Mouse (Mus musculus) intestine, embryonic 16.5 days (tissue): ENCODE measurements at regions not wholly inside any gene's neighbourhood (a gene's known extent, or its start where the extent isn't known, plus 50 kb on each side); places are given as distances from the start of the nearest gene placed in this dataset.

ENCODE experiments used
- ATAC-seq: fragments of 200-750 bp; cut with Nextera tagmentation; 2 replicates; pipeline ENCODE4 v1.8.0; 2017; ENCODE audit warnings: moderate TSS enrichment, moderate library complexity
- H3K27ac ChIP-seq: fragments of 300-500 bp; sonication (generic); 2 replicates; pipeline ENCODE4 v1.5.1; 2014; ENCODE audit warnings: mild to moderate bottlenecking, low read length
- H3K27me3 ChIP-seq: fragments of 300-500 bp; sonication (generic); replicated peaks from 2 replicates; pipeline ENCODE4 v1.6.1; 2014; ENCODE audit warnings: low read length, control low read depth, mixed read lengths; ENCODE audit not compliant: control insufficient read depth, insufficient read depth
- H3K36me3 ChIP-seq: fragments of 300-500 bp; sonication (generic); 2 replicates; pipeline ENCODE4 v1.6.1; 2014; ENCODE audit warnings: low read length, control low read depth; ENCODE audit not compliant: control insufficient read depth, insufficient read depth
- H3K4me1 ChIP-seq: fragments of 300-500 bp; sonication (generic); 2 replicates; pipeline ENCODE4 v1.6.1; 2014; ENCODE audit warnings: low read length, control low read depth, mixed read lengths; ENCODE audit not compliant: control insufficient read depth, insufficient read depth
- H3K4me2 ChIP-seq: fragments of 300-500 bp; sonication (generic); 2 replicates; pipeline ENCODE4 v1.6.1; 2014; ENCODE audit warnings: low read depth, low read length, control low read depth
- H3K4me3 ChIP-seq: fragments of 300-500 bp; sonication (generic); 2 replicates; pipeline ENCODE4 v1.5.1; 2014; ENCODE audit warnings: mild to moderate bottlenecking, low read length
- H3K9ac ChIP-seq: fragments of 300-500 bp; sonication (generic); 2 replicates; pipeline ENCODE4 v1.6.1; 2014; ENCODE audit warnings: low read depth, low read length
- H3K9me3 ChIP-seq: fragments of 300-500 bp; sonication (generic); 2 replicates; pipeline ENCODE4 v1.6.1; 2016; ENCODE audit warnings: low read length, control low read depth; ENCODE audit not compliant: control insufficient read depth
- WGBS: fragments of 180-500 bp; shearing (Covaris S2); extraction: QIAGEN DNeasy Blood & Tissue Kit; methylation state at CpG from one replicate; pipeline ENCODE4 v1.1.7; 2014; 5-methylcytosine and 5-hydroxymethylcytosine counted together

DNA sequence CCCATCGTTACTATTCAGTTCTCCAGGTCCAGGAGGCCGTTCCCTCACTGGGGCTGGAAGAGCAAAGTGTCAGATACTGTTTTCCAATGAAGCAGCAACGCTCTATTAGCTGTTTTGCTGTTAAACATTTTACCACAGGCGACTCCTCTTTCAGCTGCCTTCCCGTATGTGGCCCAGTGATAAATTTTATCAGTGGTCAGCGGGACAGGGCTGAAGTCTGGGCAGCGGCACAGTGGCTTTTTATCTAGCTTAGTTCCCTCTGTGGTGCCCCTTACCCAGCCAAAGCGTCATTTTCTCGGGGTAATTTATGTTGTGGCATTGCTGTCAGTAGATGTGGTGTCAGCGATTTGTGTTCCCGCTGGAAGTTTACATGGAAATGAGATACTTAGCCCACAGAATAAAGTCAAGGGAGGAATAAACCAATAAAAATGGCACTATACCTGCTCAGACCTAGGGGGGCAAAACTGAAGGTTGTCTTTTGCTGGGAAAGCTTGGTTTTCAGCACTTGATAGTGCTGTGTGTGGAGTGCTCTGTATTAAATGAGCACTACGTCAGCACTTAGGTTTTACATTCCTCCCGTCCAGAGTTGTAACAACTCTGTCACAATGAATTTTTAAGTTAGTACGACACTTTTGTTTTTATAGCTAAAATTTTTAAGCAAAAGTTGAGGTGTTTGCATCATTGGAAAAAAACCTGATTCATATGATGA, 159.1 kb upstream of the Mef2c start:
- H3K4me3 ChIP-seq = no peak overlapping the region
- 75% methylated on average over 14 of the region's 14 CpGs for WGBS
- peak; percentile 62 for ATAC-seq
- no peak overlapping the region for H3K9ac ChIP-seq
- H3K4me1 ChIP-seq = no peaks in the 10 kb centered on the region
- no peaks in the 10 kb centered on the region for H3K9me3 ChIP-seq
- H3K36me3 ChIP-seq = no peaks in the 10 kb centered on the region
- no peak overlapping the region for H3K4me2 ChIP-seq
- H3K27me3 ChIP-seq = no peaks in the 10 kb centered on the region
- no peak overlapping the region for H3K27ac ChIP-seq

DNA sequence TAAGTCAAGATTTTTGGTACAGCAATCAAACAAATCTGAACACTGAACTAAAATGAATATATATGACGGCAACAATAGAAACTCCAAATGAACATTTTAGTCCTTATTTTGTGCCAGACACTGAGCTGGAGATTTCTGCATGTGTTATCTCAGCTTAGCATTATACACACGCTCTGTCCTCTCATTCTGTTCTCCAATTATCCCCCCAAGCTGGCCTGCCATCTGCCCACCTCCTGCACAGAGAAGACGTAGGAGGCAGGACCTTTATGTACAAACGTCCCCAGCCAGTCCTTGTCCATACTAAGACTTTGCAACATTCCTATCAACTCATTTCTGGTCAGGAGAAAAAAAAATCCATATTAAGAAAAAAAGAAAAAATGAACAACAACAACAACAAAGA, 148.5 kb upstream of the Mef2c start:
- 85% methylated on average over 4 of the region's 4 CpGs for WGBS
- H3K27ac ChIP-seq = no peak overlapping the region
- H3K4me2 ChIP-seq = no peak overlapping the region
- H3K9ac ChIP-seq = no peak overlapping the region
- no peak overlapping the region for H3K4me3 ChIP-seq
- no peak for ATAC-seq
- no peaks in the 10 kb centered on the region for H3K9me3 ChIP-seq
- no peaks in the 10 kb centered on the region for H3K27me3 ChIP-seq
- H3K36me3 ChIP-seq = no peaks in the 10 kb centered on the region
- H3K4me1 ChIP-seq = no peaks in the 10 kb centered on the region

DNA sequence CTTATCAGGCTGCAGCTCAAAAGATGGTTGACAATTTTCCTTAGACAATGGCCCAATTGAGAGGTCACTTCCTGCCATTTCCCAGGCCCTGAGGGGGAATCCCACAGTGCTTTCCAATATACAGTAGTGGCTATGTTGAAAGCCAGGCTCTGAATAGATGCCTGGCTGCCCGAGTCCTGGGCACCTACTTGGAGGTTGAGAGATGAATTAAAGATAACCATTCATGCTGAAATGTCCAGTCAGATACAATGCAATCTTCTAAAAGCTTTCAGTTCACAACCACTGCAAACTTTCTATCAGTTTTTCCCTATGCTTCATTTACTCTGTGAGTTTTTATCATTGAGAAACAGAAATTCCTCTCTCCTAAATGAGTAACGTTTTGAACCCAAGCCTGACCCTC, 143.3 kb upstream of the Mef2c start:
- H3K4me2 ChIP-seq = no peak overlapping the region
- H3K27ac ChIP-seq = no peak overlapping the region
- no peaks in the 10 kb centered on the region for H3K9me3 ChIP-seq
- no peak overlapping the region for H3K4me3 ChIP-seq
- no peaks in the 10 kb centered on the region for H3K36me3 ChIP-seq
- WGBS = 58% methylated on average over 2 of the region's 2 CpGs
- no peaks in the 10 kb centered on the region for H3K4me1 ChIP-seq
- ATAC-seq = no peak
- H3K27me3 ChIP-seq = no peaks in the 10 kb centered on the region
- no peak overlapping the region for H3K9ac ChIP-seq

DNA sequence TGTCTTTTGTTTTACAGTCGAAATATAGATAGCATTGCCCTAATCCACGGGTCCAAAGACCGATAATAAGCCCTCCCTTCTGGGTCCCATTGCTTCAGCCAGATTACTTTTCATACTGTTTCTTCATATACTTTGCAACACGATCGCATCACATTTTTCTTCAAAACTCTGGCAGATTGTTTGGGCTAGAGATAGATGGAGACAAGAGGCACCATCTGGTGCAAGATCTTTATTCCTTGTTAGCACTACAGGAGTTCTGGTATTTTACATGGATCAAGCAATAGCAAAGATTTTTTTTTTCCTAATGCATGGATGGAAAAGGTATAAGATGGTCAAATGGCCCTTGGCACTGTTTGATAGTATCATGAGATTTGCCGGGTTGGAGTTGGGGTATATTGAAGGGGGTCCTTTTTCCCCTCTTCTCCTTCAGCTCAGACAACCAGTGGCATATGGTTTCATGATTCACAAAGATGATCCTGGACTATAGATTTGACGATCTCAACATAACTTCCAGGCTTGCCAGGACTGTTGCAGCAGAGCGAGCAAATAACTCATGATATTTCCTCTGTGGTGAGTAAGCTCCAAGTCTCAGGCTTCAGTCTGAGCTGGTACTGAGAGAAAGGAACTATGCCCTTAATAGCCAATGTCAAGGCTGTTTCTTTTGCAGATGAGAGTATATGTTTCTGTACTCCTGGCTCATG, 127.6 kb upstream of the Mef2c start:
- Histone ChIP-seq H3K9ac (no peak overlapping the region), H3K36me3 (no peaks in the 10 kb centered on the region), H3K9me3 (no peaks in the 10 kb centered on the region), H3K27me3 (no peaks in the 10 kb centered on the region), H3K4me3 (no peak overlapping the region), H3K27ac (no peak overlapping the region), H3K4me2 (no peak overlapping the region), H3K4me1 (no peaks in the 10 kb centered on the region)
- 87% methylated on average over 8 of the region's 8 CpGs for WGBS
- no peak for ATAC-seq

DNA sequence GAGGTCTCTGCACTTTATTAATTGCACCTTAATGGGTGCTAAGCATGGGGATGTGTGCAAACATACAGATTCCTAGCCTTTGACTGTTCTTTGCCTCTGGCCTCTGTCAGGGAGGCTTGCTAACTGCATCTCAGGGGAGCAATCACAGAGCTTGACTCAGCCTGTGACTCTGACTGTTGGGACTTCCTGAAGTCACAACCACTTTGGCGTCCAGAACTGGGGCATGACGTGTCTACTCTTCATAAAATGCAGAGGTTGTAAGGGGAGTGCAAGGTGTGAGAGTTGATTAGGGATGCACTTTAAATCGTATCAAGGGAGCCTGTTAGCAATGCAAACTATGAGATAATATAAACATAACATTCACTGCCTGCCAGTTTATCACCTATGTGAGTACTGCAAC, 125.2 kb upstream of the Mef2c start:
- ATAC-seq = no peak
- Histone ChIP-seq H3K27ac (no peak overlapping the region), H3K4me3 (no peak overlapping the region), H3K4me1 (no peaks in the 10 kb centered on the region), H3K9ac (no peak overlapping the region), H3K27me3 (no peaks in the 10 kb centered on the region), H3K4me2 (no peak overlapping the region), H3K9me3 (no peaks in the 10 kb centered on the region), H3K36me3 (no peaks in the 10 kb centered on the region)
- WGBS = 49% methylated on average over 3 of the region's 3 CpGs

DNA sequence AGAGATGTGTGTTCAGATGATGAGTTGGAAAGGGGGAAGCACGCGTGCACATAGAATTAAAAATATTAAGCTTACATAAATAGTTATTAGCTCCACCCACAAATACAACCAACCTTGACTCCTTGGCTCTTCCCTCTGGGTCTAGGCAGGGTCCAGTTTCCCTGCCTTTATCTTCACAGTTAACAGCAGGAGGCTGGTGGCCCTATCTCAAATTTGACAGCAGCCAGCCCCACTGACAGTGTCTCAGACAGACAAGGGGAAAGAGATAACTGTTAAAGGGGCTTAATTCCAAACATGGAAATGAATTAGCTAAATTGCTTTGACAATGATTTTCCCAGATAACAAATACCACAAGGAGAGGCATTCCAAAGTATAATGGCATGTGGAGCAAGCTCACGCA, 121.2 kb upstream of the Mef2c start:
- H3K9ac ChIP-seq = no peak overlapping the region
- no peaks in the 10 kb centered on the region for H3K9me3 ChIP-seq
- H3K4me2 ChIP-seq = no peak overlapping the region
- no peak overlapping the region for H3K4me3 ChIP-seq
- no peaks in the 10 kb centered on the region for H3K36me3 ChIP-seq
- 87% methylated on average over 3 of the region's 3 CpGs for WGBS
- H3K27ac ChIP-seq = no peak overlapping the region
- H3K27me3 ChIP-seq = no peaks in the 10 kb centered on the region
- no peaks in the 10 kb centered on the region for H3K4me1 ChIP-seq
- ATAC-seq = peak; percentile 70; the same call in 1 of the 2 replicates

DNA sequence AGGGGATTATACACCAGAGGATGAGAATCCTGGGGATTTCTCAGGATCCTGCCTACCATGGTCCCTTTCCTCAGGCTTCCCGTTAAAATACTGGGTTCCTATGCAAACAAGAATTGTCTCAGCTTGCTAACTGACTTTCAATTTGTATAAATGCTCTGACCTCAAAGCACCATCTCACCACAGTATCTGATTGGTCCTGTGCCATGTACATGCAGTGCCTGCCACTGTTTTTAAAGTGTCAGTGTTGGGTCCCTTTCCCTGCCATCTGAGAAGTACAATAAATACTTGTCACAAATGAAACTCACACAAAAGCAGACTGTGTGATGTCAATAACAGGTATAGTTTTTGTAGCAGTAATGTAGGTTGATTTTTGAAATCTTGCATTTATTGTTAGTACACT, 109.1 kb upstream of the Mef2c start:
- Histone ChIP-seq H3K9me3 (no peaks in the 10 kb centered on the region), H3K4me2 (no peak overlapping the region), H3K36me3 (no peaks in the 10 kb centered on the region), H3K27ac (no peak overlapping the region), H3K4me1 (no peaks in the 10 kb centered on the region), H3K9ac (no peak overlapping the region), H3K4me3 (no peak overlapping the region), H3K27me3 (no peaks in the 10 kb centered on the region)
- ATAC-seq = no peak
- WGBS = 56% methylated on average over 1 of the region's 1 CpGs

DNA sequence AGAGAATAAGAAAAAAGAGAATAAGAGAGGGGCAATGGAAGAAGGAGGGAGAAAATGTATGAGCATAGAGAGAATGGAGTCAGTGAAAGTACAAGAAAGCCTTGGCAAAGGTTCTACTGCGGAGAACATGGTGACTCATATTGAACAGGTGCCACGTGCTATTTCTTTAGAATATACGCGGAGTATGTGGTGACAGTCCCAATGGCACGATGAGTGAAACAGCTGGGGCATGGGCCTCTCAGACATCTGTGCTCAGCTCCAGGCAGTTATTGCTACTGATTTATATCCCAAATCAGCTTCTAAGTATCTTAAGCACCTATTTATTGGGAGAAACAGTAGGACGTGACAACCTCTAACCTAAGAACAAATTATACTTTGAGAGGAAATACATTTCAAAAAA, 104.5 kb upstream of the Mef2c start:
- whole genome bisulfite sequencing = 94% methylated on average over 6 of the region's 6 CpGs
- no peaks in the 10 kb centered on the region for H3K4me1 ChIP-seq
- no peaks in the 10 kb centered on the region for H3K9me3 ChIP-seq
- no peak overlapping the region for H3K4me3 ChIP-seq
- no peak for ATAC-seq
- H3K36me3 ChIP-seq = no peaks in the 10 kb centered on the region
- H3K27ac ChIP-seq = no peak overlapping the region
- H3K27me3 ChIP-seq = no peaks in the 10 kb centered on the region
- no peak overlapping the region for H3K4me2 ChIP-seq
- no peak overlapping the region for H3K9ac ChIP-seq

DNA sequence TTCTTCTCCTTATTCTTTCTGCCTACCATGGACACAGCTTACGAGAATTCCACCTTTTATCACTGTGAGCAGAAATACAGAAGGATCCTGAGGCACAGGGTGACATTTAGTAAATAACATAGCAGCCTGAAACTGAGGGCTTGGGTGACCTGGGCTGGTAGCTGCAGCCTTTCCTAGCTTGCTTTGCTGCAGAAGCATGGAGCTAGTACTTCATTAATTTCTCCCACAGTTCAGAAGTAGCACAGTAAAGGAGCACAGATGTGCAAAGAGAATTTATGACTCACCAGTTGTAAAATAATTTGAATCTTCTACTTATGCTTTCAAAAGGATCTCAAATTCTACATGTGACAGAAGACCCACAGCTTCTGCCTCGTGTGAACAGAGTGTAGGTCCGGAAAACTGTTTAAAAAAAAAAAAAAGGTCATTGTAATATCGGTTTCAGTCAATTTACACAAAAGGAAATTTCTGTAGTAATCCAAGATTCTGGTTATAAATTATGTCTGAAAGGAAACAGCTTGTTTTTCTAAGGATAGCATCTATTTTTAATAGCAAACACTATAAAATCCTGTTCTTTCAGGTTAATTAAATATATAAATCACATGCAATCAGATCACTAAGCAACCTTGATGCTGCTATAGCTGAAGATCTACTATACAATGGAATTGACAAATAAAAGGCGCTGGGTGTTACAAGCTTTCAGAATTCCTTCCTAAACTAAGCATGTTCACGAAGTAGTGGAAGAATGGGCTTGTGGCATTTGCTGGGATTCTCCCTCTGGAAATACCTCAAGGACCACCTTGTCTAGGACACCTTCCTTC, 64.0 kb upstream of the Mef2c start:
- no peak overlapping the region for H3K4me2 ChIP-seq
- H3K36me3 ChIP-seq = no peaks in the 10 kb centered on the region
- H3K27ac ChIP-seq = no peak overlapping the region
- no peak for ATAC-seq
- no peak overlapping the region for H3K4me3 ChIP-seq
- 70% methylated on average over 6 of the region's 6 CpGs for WGBS
- no peak overlapping the region for H3K9ac ChIP-seq
- H3K4me1 ChIP-seq = no peaks in the 10 kb centered on the region
- no peaks in the 10 kb centered on the region for H3K9me3 ChIP-seq
- H3K27me3 ChIP-seq = no peaks in the 10 kb centered on the region
